Mouse (Mus musculus) lung, postnatal 14 days (tissue): Measurements from ENCODE around the gene Ptprt.

Source experiments
- DNase-seq: peaks from one replicate; pipeline ENCODE4 v3.0.0; 2021

The Ptprt gene

DNA sequence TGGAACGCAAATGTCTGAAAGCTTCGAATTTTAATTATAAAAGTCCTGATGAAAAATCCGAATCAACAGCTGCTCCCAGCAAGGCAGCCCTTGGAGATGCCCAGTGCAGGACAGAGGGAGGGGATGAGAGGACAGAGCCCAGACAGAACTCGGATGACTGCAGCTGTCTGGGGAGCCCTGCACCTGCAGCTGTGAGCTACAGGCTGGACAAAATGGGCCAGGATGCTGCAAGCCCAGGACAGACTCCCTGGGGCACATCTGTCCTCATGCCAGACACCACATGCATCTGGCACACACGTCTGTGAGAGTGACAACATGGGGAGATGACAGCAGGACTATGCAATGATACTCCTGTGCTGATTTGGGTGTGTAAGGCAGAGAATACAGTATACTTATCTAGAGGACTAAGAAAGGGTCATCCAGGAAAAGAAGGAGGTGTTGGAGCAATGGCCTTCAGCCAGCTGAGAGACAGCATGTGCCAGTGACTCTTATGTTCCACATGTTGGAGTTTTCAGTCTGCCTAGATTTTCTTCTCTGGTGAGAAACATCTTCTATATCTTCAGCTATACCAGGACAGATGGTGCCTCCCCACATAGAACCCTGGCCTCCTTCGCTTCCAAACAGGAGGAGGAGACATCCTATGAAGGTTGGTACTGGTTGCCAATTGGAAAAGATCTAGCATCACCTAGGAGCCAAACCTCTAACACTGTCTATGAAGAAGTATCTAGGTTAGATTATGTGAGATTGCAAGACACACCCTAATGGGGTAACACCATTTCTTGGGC lies 259.4 kb downstream of the Ptprt start:
- no peak for DNase-seq

DNA sequence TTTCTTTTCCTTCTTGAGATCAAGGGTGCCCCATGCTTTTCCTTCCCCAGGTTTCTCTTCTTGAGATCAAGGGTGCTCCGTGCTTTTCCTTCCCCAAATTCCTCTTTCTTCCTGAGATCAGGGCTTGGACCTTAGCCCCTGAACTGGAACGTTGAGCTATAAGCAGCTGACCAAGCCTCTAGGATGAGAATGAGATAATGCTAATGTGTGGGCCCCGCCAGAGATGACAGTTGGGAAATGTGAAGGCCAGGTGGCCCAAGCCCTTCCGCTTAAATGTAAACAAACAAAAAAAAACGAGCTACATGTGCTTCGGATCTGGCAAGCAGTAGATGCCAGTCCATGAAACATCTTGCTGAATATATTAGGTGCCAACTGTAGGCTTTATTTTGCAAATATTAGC lies 266.3 kb downstream of the Ptprt start:
- DNase-seq = no peak

- DNase-seq = no peak
These were observed 269.1 kb downstream of the Ptprt start for GRCm38 (mm10) chr2:162391834-162392233.

DNA sequence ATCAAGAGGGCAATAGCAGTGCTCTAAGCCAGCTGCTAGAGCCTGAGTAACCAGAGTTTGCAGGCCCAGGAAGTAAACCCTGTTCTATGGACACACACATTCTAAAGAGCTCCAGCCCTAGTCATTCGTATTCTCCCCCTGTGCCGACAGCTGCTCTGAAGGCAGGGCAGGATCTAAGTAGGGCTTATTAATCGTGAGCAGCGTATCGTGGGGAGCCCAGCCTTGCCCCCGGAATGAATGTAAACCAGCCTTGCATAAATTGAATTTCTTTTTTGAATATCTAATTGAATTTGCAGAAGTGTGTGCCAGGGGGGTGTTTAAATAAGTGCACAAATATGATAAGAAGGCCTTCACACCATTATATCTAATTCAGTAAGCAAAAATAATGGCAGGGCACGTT lies 283.6 kb downstream of the Ptprt start:
- DNase-seq = no peak

- DNase-seq = no peak
These were observed 311.9 kb downstream of the Ptprt start for GRCm38 (mm10) chr2:162349047-162349446.

DNA sequence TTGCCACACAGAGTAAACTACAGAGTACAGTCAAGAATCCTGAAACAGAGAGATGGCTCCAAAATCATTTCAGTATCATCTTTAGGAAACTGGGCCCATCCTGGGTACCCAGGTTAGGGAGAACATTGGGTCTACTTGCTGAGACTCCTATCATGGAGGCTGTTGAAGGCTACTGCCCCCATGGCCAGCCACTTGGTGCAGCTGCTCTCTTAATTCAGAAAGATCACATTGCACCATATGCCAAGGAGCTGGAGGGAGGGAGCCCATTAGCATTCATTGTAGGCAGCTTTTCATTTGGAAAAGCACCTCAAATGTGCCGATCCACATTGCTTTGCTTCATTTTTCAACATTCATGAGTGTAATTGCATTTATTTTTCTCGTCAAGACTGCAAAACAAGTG lies 319.1 kb downstream of the Ptprt start:
- DNase-seq = no peak

- DNase-seq = no peak
These were observed 320.7 kb downstream of the Ptprt start for GRCm38 (mm10) chr2:162340231-162340630.

DNA sequence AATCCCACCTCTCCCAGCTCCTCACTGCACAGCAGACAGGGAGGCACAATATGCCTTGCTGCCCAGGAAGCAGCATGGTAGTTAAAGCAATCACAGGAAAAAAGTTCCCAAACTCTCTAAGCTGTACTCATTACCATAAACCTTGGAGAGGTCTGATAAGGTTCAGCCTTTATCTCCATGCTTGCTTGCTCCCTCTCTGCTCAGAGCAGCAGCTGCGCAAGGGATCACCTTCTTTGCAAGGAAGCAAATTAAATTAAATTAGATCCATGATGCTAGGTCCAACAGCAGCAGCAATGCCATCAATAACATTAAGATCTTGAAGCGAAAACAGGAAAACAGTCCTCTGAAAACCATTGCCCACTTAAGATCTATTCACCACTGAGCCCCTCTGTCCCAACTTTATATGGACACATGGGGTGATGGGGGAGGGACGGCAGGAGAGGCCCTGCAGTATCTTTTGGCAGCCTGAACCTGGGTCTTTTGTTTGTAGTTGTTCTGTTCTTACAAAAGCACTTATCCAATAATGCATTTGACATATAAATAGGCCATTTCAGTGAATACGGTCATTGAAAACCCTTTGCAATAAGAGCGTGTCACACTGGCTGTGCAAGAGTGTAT lies 328.8 kb downstream of the Ptprt start:
- no peak for DNase-seq

GRCm38 (mm10) chr2:162329430-162329829 lies 331.5 kb downstream of the Ptprt start:
- DNase-seq = no peak

- DNase-seq = no peak
These were observed 338.5 kb downstream of the Ptprt start for GRCm38 (mm10) chr2:162322411-162322810.

DNA sequence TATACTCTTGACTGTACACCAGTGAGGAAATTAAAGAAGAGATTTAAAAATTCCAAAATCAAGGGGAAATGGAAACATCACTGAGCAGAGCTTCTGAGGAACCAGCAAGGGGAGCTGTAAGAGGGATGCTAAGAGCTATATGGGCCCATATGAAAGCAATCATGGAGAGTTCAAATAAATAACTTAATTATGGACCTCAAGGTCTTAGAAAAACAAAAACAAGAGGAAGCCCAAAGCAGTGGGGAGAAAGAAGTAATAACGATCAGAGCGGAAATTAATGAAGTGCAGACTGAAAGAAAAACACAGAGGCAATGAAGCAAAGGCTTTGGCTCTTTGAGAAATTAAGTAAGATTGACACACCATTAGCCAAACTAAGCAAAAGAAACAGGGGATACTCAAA lies 353.0 kb downstream of the Ptprt start:
- DNase-seq = no peak

- no peak for DNase-seq
These were observed 366.9 kb downstream of the Ptprt start for GRCm38 (mm10) chr2:162294070-162294469.

- no peak for DNase-seq
These were observed 378.3 kb downstream of the Ptprt start for GRCm38 (mm10) chr2:162282606-162283005.

GRCm38 (mm10) chr2:162282121-162282520 lies 378.8 kb downstream of the Ptprt start:
- no peak for DNase-seq

DNA sequence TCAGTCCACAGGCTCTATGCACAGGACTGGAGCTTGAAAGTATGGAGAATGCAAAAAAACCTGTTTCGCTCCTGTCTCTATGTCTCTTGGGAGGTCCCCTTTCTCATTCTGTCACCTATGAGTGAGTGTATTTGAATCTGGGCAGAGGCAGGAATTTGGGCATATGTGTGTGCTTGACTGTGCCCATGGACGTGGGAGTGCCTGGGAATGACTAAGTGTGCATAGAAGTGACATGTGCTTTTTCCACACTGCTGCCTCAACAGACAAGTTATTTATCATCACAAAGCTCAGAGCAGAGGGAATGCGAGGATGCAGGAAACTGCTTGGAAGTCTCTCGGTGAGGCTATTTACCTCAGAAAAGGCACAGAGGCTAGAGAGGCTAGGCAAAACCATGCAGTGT lies 387.1 kb downstream of the Ptprt start:
- DNase-seq = no peak

DNA sequence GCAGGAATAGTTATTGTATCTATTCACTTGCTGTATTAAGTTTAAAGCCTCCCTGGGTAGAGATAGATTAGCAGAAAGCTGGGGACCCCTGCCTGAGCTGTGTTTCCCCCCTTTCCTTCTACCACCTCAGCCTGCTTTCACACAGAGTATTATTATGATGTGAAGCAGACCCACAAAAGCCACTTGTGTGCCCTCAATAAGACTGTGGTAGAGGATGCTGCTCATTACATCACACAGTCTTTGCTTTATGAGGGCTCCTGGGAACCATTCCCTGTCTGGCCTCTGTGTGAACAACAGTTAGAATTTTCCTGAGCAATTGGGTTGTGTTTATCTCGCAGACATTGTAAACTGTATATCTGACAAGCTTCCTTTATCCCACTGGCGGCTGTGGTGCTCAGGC lies 409.7 kb downstream of the Ptprt start:
- DNase-seq = no peak

- DNase-seq = no peak
These were observed 412.7 kb downstream of the Ptprt start for GRCm38 (mm10) chr2:162248296-162248695.

- no peak for DNase-seq
These were observed 438.5 kb downstream of the Ptprt start for GRCm38 (mm10) chr2:162222476-162222875.

- DNase-seq = no peak
These were observed 440.4 kb downstream of the Ptprt start for GRCm38 (mm10) chr2:162220586-162220985.

DNA sequence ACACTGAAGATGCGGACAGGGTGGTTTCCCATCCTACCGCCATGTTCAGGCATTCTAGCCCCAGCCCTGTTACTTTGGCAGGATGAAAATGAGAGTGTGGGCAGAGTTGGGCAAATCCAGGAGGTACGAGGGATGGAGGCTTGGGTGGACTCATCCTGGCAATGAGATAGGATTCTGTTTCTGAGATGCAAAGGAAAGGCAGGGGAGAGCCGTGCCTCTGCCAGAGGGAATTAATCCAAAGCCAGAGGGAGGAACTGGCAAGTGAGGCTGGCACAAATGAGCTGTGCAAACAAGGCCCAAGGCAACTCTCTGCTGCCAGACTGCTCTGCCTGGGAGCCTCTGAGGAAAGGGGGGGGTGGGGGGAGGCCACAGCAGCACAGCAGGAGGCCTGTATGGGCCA lies 441.4 kb downstream of the Ptprt start:
- no peak for DNase-seq

DNA sequence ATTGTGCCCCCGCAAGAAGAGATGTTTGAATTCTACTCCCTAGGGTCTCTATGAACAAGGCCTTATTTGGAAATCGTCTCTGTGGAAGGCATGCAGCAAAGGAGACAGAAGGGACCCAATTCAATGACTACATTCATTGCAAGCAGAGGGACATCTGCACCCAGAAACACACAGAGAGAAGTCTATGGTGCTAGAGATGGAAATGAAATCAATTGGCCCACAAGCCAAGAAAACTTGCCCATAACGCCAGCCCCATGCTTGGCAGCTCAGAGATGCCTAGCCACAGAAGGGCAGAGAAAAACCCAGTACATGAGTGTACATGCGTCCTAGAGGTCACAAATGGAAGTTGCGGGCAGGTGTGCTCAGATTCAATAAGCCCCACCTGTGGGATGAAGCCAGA lies 443.1 kb downstream of the Ptprt start:
- no peak for DNase-seq

- DNase-seq = no peak
These were observed 448.6 kb downstream of the Ptprt start for GRCm38 (mm10) chr2:162212397-162212796.

DNA sequence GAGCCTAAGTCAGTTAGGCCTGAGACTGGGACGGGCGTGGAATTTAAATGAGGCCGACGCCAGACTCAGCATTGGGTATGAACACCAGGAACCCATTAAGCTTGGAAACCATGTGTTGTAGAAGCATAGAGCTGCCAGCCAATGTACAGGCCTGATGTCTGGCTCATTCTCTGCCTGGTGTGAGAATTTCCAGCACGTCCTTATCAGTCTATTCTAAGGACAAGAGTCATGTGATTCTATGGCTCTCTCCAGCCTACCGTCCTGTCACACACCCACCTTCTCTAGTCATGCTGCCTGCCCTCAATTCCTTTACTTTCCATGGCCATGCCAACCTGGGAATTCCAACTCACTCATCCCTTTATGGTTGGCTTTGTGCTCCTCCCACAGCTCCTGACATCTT lies 450.4 kb downstream of the Ptprt start:
- no peak for DNase-seq

GRCm38 (mm10) chr2:162197316-162197715 lies 463.6 kb downstream of the Ptprt start:
- no peak for DNase-seq
